Mouse (Mus musculus) kidney, adult 10 weeks (tissue): ENCODE data around the gene Ist1. TPM values are rescaled to one million over a fixed set of nuclear protein-coding genes. Genes with fewer than 3 reads are reported as not detected.

Source experiments
- polyA plus RNA-seq: library from polyadenylated mRNA; stranded (reverse); fragments of 350-450 nt; fragmentation: Illumina TruSeq; extraction: RNeasy Lipid Tissue Mini Kit (QIAGEN cat#74804); gene quantifications from one replicate; pipeline ENCODE4 v1.2.3, GENCODE M21; 2014; ENCODE audit warnings: low read depth, low replicate concordance

Ist1 gene
- 79.8 TPM for polyA plus RNA-seq

GRCm38 (mm10) chr8:109693146-109693900 lies at the start of gene Ist1:
TSS of gene Ist1 (minus strand) at chr8:109693260.

GRCm38 (mm10) chr8:109737237-109738048 lies 44.4 kb upstream of the Ist1 start, which contains the start of gene Atxn1l:
TSS of gene Atxn1l (minus strand) at chr8:109737739.

DNA sequence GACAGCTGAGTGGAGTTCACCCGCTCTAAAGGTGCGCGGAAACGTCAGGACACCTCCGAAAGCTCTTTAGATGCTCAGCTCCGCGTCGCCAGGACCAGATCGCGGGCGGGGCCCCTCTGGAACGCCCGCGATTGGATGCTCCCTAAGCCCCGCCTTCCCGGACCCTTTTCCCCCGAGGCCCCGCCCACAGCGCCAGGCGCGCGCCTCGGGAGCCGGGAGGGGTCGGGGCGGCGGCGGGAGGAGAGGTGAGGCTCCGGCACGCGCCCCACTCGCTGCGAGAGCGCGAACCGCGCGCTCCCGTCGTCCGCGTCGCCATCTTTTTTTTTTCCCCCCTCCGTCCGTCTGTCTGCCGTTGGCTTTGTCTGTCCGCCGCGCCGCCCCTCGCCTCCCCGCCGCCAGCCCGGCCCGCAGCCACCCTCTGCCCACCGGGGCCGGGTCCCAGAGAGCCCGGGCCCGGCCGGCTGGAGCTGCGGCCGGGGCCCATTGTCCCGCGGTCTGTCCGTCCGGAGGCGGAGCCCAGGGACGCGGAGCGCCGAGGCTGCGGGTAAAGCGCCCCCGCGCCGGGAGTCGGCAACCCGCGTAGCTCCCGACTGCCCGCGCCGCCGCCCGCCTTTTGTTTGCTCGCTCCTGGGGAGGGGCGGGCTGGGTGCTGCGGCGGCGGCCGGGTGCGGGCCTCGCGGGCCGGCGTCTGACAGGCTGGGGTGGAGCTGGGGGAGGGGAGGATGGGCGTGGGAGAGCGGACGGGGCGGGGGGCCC lies 12.4 kb upstream of the Ist1 start, which contains the start of gene Zfp821:
Gene Zfp821 (plus strand): TSS at position 227 of the 756 bp plus-strand sequence.

Other genes starting within 250 kb of the Ist1 start
- not detected for gene Pmfbp1, start 199.2 kb downstream of the Ist1 start, polyA plus RNA-seq
- gene Dhx38, start 127.4 kb downstream of the Ist1 start, polyA plus RNA-seq = 0.93 TPM
- 19.1 TPM for gene Txnl4b, start 127.4 kb downstream of the Ist1 start, polyA plus RNA-seq
- not detected for gene Hp, start 114.1 kb downstream of the Ist1 start, polyA plus RNA-seq
- gene Dhodh, start 84.6 kb downstream of the Ist1 start, polyA plus RNA-seq = 3.6 TPM
- gene Pkd1l3, start 78.7 kb downstream of the Ist1 start, polyA plus RNA-seq = not detected
- gene Zfp821, start 12.3 kb upstream of the Ist1 start, polyA plus RNA-seq = 3.4 TPM
- gene Atxn1l, start 44.5 kb upstream of the Ist1 start, polyA plus RNA-seq = 19.5 TPM
- gene Ap1g1, start 85.3 kb upstream of the Ist1 start, polyA plus RNA-seq = 277 TPM
- 6.5 TPM for gene Phlpp2, start 175.3 kb upstream of the Ist1 start, polyA plus RNA-seq